In the genomic region with DNA sequence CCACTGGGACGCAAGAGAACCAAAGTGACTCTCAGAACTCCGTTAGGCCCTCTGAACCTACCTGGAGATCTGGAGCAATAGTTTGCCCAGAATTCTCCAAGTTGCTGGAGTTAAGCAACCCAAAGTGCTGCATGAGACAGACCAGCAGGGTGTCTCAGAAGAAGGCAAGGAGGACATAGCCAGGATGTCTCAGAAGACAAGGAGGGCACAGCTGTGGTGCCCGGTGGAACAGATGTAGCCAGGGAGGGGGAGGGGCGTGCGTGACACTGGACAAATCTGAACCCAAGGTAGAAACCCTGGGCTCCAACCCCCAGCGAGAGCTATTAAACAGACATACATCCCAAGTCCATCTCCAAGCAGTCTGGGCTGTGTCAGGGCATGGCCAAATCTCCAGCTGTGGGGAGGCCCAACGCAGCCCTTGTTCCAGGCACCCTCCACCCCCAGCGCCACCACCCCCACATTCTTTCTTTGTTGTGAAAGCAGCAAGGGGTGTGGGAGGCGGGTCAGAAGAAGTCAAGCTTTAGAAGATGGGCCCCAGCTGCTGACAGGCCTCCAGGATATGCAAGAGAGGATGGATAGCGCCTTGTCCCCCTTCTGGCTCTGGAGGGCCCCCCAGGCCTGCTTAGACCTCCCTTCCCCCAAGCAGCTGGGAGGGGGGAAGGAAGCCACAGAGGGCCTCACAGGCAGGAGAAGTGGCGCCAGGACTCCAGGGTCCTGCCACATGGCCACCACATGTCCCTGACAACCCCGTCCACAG, we compare ENCODE assay signal across 8 mouse cellular contexts. TPM values are rescaled to one million over a fixed set of nuclear protein-coding genes. Genes with fewer than 3 reads are reported as not detected.
DNase-seq lines count a peak whose midpoint lies in the region; ATAC-seq lines count a peak whose summit lies in the region.

No protein-coding gene starts in this region.

- peak overlapping the region; percentile 49 for H3K27ac ChIP-seq in forebrain, embryonic 16.5 days (ENCODE audit: low read length)
- H3K27ac ChIP-seq in intestine, embryonic 15.5 days, result peak overlapping the region; percentile 95
- 0 out of 2 replicates have a peak overlapping the region, but pooled peaks have one; percentile 30 for H3K27ac ChIP-seq in liver, embryonic 16.5 days (ENCODE audit: low read length)
- peak overlapping the region; percentile 91 for H3K27ac ChIP-seq in neural tube, embryonic 15.5 days (replicated peaks)

- H3K9ac ChIP-seq in forebrain, embryonic 16.5 days (replicated peaks; ENCODE audit: low read depth, low read length), result no peak overlapping the region
- H3K9ac ChIP-seq in intestine, embryonic 15.5 days, result peak overlapping the region; percentile 34; the same call in 1 of the 2 replicates
- H3K9ac ChIP-seq in liver, embryonic 16.5 days (ENCODE audit: low read depth, low read length), result no peak overlapping the region
- H3K9ac ChIP-seq in neural tube, embryonic 15.5 days (replicated peaks), result peak overlapping the region; percentile 97

- peak; percentile 52 for ATAC-seq in forebrain, embryonic 16.5 days
- peak; percentile 81 for ATAC-seq in intestine, embryonic 15.5 days
- peak; percentile 36 for ATAC-seq in liver, embryonic 16.5 days (ENCODE audit: low read depth)
- peak; percentile 33 for ATAC-seq in neural tube, embryonic 15.5 days (ENCODE audit: low FRiP score)

- H3K4me3 ChIP-seq in forebrain, embryonic 16.5 days (replicated peaks; ENCODE audit: low read length), result peak overlapping the region; percentile 93
- peak overlapping the region; percentile 95 for H3K4me3 ChIP-seq in intestine, embryonic 15.5 days (replicated peaks)
- peak overlapping the region; percentile 67 for H3K4me3 ChIP-seq in liver, embryonic 16.5 days (ENCODE audit: low read depth, low read length)
- peak overlapping the region; percentile 97 for H3K4me3 ChIP-seq in neural tube, embryonic 15.5 days (replicated peaks)

- H3K9me3 ChIP-seq in forebrain, embryonic 16.5 days (ENCODE audit: control insufficient read depth, low read length), result no peaks in the 10 kb centered on the region
- no peaks in the 10 kb centered on the region for H3K9me3 ChIP-seq in intestine, embryonic 15.5 days
- no peaks in the 10 kb centered on the region for H3K9me3 ChIP-seq in liver, embryonic 16.5 days (replicated peaks; ENCODE audit: control insufficient read depth, low read length)
- no peaks in the 10 kb centered on the region for H3K9me3 ChIP-seq in neural tube, embryonic 15.5 days (replicated peaks)

- peak; percentile 75 for DNase-seq in urinary bladder, postnatal 14 days (ENCODE audit: low spot score)
- no peak for DNase-seq in urinary bladder, postnatal 25 days (ENCODE audit: low spot score)
- DNase-seq in right cerebral cortex, postnatal 14 days, result no peak
- DNase-seq in gastrocnemius, postnatal 25 days, result no peak

- 15% methylated on average over 11 of the region's 12 CpGs for WGBS in forebrain, embryonic 16.5 days
- 12% methylated on average over 12 of the region's 12 CpGs for WGBS in intestine, embryonic 15.5 days
- WGBS in liver, embryonic 16.5 days (ENCODE audit: insufficient replicate concordance), result 16% methylated on average over 12 of the region's 12 CpGs
- WGBS in neural tube, embryonic 15.5 days, result 8% methylated on average over 11 of the region's 12 CpGs

- no peaks in the 10 kb centered on the region for H3K36me3 ChIP-seq in forebrain, embryonic 16.5 days (ENCODE audit: control insufficient read depth, insufficient read depth)
- H3K36me3 ChIP-seq in intestine, embryonic 15.5 days, result peaks cover 4% of the 10 kb centered on the region
- no peaks in the 10 kb centered on the region for H3K36me3 ChIP-seq in liver, embryonic 16.5 days (ENCODE audit: control insufficient read depth, insufficient read depth)
- H3K36me3 ChIP-seq in neural tube, embryonic 15.5 days, result peaks cover 30% of the 10 kb centered on the region

- H3K4me2 ChIP-seq in forebrain, embryonic 16.5 days (ENCODE audit: low read length), result peak overlapping the region; percentile 80
- H3K4me2 ChIP-seq in intestine, embryonic 15.5 days (replicated peaks), result peak overlapping the region; percentile 77
- H3K4me2 ChIP-seq in liver, embryonic 16.5 days (ENCODE audit: low read depth, low read length), result peak overlapping the region; percentile 61
- peak overlapping the region; percentile 84 for H3K4me2 ChIP-seq in neural tube, embryonic 15.5 days

- peaks cover 27% of the 10 kb centered on the region for H3K4me1 ChIP-seq in forebrain, embryonic 16.5 days (replicated peaks; ENCODE audit: control insufficient read depth, insufficient read depth, low read length)
- peaks cover 31% of the 10 kb centered on the region for H3K4me1 ChIP-seq in intestine, embryonic 15.5 days (replicated peaks)
- peaks cover 9% of the 10 kb centered on the region for H3K4me1 ChIP-seq in liver, embryonic 16.5 days (ENCODE audit: control insufficient read depth, low read depth, low read length)
- H3K4me1 ChIP-seq in neural tube, embryonic 15.5 days, result peaks cover 41% of the 10 kb centered on the region

- no peaks in the 10 kb centered on the region for H3K27me3 ChIP-seq in forebrain, embryonic 16.5 days (replicated peaks; ENCODE audit: control insufficient read depth, insufficient read depth, low read length)
- no peaks in the 10 kb centered on the region for H3K27me3 ChIP-seq in intestine, embryonic 15.5 days (replicated peaks)
- peaks cover 26% of the 10 kb centered on the region for H3K27me3 ChIP-seq in liver, embryonic 16.5 days (ENCODE audit: control insufficient read depth, insufficient read depth, low read depth, low read length)
- H3K27me3 ChIP-seq in neural tube, embryonic 15.5 days (replicated peaks), result no peaks in the 10 kb centered on the region

RNA-seq across cellular contexts. Expression of gene Ptk7, which starts 0.6 kb away (rescaled TPM):
- polyA plus RNA-seq in forebrain, embryonic 16.5 days (2015; fragmentation: Nextera tagmentation; extraction: Ambion mirVana), result 33.9 and 36.5 TPM in 2 replicates
- 61.8 and 66.2 TPM in 2 replicates for polyA plus RNA-seq in intestine, embryonic 15.5 days (2015; fragmentation: Nextera tagmentation; extraction: Ambion mirVana)
- polyA plus RNA-seq in liver, embryonic 16.5 days (2015; fragmentation: Nextera tagmentation; extraction: Ambion mirVana), result 8.4 and 9.4 TPM in 2 replicates
- polyA plus RNA-seq in neural tube, embryonic 15.5 days (2015; fragmentation: Nextera tagmentation; extraction: Ambion mirVana), result 29.3 and 41.7 TPM in 2 replicates
- total RNA-seq in gastrocnemius, postnatal 25 days (2021), result 1 to 10 TPM; 1.1 to 1.3 TPM

RNA-seq across cellular contexts. Expression of gene Klc4, which starts 16.0 kb away (rescaled TPM):
- 42.8 and 43.9 TPM in 2 replicates for polyA plus RNA-seq in forebrain, embryonic 16.5 days (2015; fragmentation: Nextera tagmentation; extraction: Ambion mirVana)
- 64.6 and 73.2 TPM in 2 replicates for polyA plus RNA-seq in intestine, embryonic 15.5 days (2015; fragmentation: Nextera tagmentation; extraction: Ambion mirVana)
- polyA plus RNA-seq in liver, embryonic 16.5 days (2015; fragmentation: Nextera tagmentation; extraction: Ambion mirVana), result 10.0 and 12.2 TPM in 2 replicates
- polyA plus RNA-seq in neural tube, embryonic 15.5 days (2015; fragmentation: Nextera tagmentation; extraction: Ambion mirVana), result 31.8 and 32.3 TPM in 2 replicates
- total RNA-seq in gastrocnemius, postnatal 25 days (2021), result 10 to 100 TPM; 12.7 to 15.0 TPM

RNA-seq across cellular contexts. Expression of gene Mrpl2, which starts 16.2 kb away (rescaled TPM):
- 66.1 and 74.9 TPM in 2 replicates for polyA plus RNA-seq in forebrain, embryonic 16.5 days (2015; fragmentation: Nextera tagmentation; extraction: Ambion mirVana)
- 148 and 156 TPM in 2 replicates for polyA plus RNA-seq in intestine, embryonic 15.5 days (2015; fragmentation: Nextera tagmentation; extraction: Ambion mirVana)
- polyA plus RNA-seq in liver, embryonic 16.5 days (2015; fragmentation: Nextera tagmentation; extraction: Ambion mirVana), result 58.1 and 67.0 TPM in 2 replicates
- 64.9 and 80.5 TPM in 2 replicates for polyA plus RNA-seq in neural tube, embryonic 15.5 days (2015; fragmentation: Nextera tagmentation; extraction: Ambion mirVana)
- total RNA-seq in gastrocnemius, postnatal 25 days (2021), result 100 to 1,000 TPM in 1 of 2 experiments, 10 to 100 TPM in 1; 99.2 to 110 TPM

RNA-seq across cellular contexts. Expression of gene Cul7, which starts 20.3 kb away (rescaled TPM):
- 38.8 and 42.8 TPM in 2 replicates for polyA plus RNA-seq in forebrain, embryonic 16.5 days (2015; fragmentation: Nextera tagmentation; extraction: Ambion mirVana)
- polyA plus RNA-seq in intestine, embryonic 15.5 days (2015; fragmentation: Nextera tagmentation; extraction: Ambion mirVana), result 41.1 and 45.7 TPM in 2 replicates
- polyA plus RNA-seq in liver, embryonic 16.5 days (2015; fragmentation: Nextera tagmentation; extraction: Ambion mirVana), result 10.7 and 11.6 TPM in 2 replicates
- 37.1 and 40.1 TPM in 2 replicates for polyA plus RNA-seq in neural tube, embryonic 15.5 days (2015; fragmentation: Nextera tagmentation; extraction: Ambion mirVana)
- 10 to 100 TPM in 1 of 2 experiments, 1 to 10 TPM in 1; 8.8 to 14.4 TPM for total RNA-seq in gastrocnemius, postnatal 25 days (2021)

RNA-seq across cellular contexts. Expression of gene Rrp36, which starts 44.3 kb away (rescaled TPM):
- 47.7 and 51.1 TPM in 2 replicates for polyA plus RNA-seq in forebrain, embryonic 16.5 days (2015; fragmentation: Nextera tagmentation; extraction: Ambion mirVana)
- 56.4 and 58.4 TPM in 2 replicates for polyA plus RNA-seq in intestine, embryonic 15.5 days (2015; fragmentation: Nextera tagmentation; extraction: Ambion mirVana)
- 17.4 and 18.9 TPM in 2 replicates for polyA plus RNA-seq in liver, embryonic 16.5 days (2015; fragmentation: Nextera tagmentation; extraction: Ambion mirVana)
- 53.5 and 59.1 TPM in 2 replicates for polyA plus RNA-seq in neural tube, embryonic 15.5 days (2015; fragmentation: Nextera tagmentation; extraction: Ambion mirVana)
- total RNA-seq in gastrocnemius, postnatal 25 days (2021), result 10 to 100 TPM in 1 of 2 experiments, 1 to 10 TPM in 1; 7.5 to 12.1 TPM

Comparison
In these comparisons a context has a peak if more than half of its experiments do, and no peak if none do; other contexts are left out.
1. H3K27ac ChIP-seq: peak in every context shown above with its lines; median percentile 95 in intestine, embryonic 15.5 days; 91 in neural tube, embryonic 15.5 days; 49 in forebrain, embryonic 16.5 days; 30 in liver, embryonic 16.5 days.
2. H3K9ac ChIP-seq: peak in intestine, embryonic 15.5 days (single experiment) and neural tube, embryonic 15.5 days (single experiment); none in forebrain, embryonic 16.5 days (single experiment) and liver, embryonic 16.5 days (single experiment).
3. Peak in every context shown above with its lines, with median percentiles within 50 percentile points of each other: ATAC-seq, H3K4me2 ChIP-seq and H3K4me3 ChIP-seq.